Comparison of ENCODE assay signal across 8 mouse cellular contexts in the genomic region with DNA sequence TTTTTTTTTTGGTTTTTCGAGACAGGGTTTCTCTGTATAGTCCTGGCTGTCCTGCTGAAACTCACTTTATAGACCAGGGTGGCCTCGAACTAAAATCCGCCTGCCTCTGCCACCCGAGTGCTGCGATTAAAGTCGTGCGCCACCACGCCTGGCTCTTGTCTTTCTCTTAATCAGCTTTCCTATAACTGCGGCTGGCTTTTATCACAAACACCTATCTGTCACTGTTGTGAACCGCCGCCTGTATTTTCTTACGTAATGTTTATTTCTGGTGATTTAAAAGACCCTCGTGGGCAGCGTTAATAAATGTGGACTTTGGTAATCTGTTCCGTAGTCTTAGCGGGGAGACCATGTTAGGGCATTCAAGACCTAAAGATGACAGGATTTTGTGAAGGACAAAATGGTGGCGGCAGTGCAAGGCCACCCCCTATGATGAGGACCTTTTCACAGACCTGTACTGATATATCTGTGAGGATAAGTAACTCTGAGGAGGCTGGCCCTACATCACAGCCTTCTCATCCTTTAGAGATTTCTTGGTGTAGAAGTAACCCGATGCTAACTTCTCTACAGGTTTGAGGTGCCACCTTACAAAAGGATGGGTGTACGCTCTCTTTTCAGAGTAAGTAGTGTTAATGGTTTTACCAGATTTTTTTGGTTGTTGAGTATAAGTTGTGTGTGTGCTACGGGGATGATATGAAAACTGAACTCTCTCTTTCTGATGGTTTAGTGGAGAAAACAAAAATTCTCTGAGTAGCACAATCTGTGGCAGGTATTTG. TPM values are rescaled to one million over a fixed set of nuclear protein-coding genes. Genes with fewer than 3 reads are reported as not detected.
A peak's percentile ranks its signal among the peaks of the same experiment; 100 is the strongest.
DNase-seq lines count a peak whose midpoint lies in the region; ATAC-seq and TF ChIP-seq lines count a peak whose summit lies in the region.

No protein-coding gene starts in this region.

- peak overlapping the region; percentile 85 for H3K27ac ChIP-seq in kidney, adult 2 months (ENCODE audit: insufficient read depth, low read depth, low read length)
- peak overlapping the region; percentile 97 for H3K27ac ChIP-seq in forebrain, embryonic 10.5 days
- peak overlapping the region; percentile 98 for H3K27ac ChIP-seq in limb, embryonic 12.5 days
- peak overlapping the region; percentile 69 for H3K27ac ChIP-seq in neural tube, embryonic 13.5 days (replicated peaks)

- peak overlapping the region; percentile 98 for H3K9ac ChIP-seq in limb, embryonic 12.5 days (replicated peaks)
- peak overlapping the region; percentile 89 for H3K9ac ChIP-seq in neural tube, embryonic 13.5 days

- H3K4me2 ChIP-seq in limb, embryonic 12.5 days: peak overlapping the region; percentile 86
- H3K4me2 ChIP-seq in neural tube, embryonic 13.5 days: peak overlapping the region; percentile 79

- 1% methylated on average over 20 of the region's 20 CpGs for WGBS in kidney, adult 2 months
- under 1% methylated on average over 20 of the region's 20 CpGs for WGBS in forebrain, embryonic 10.5 days
- WGBS in limb, embryonic 12.5 days: under 1% methylated on average over 20 of the region's 20 CpGs
- under 1% methylated on average over 20 of the region's 20 CpGs for WGBS in neural tube, embryonic 13.5 days

- ATAC-seq in G1E (ENCODE audit: extremely low read depth, insufficient number of reproducible peaks, low FRiP score, poor library complexity, severe bottlenecking): no peak
- no peak for ATAC-seq in limb, embryonic 12.5 days (ENCODE audit: insufficient number of reproducible peaks, insufficient read depth, low FRiP score, low TSS enrichment, low read depth)
- ATAC-seq in neural tube, embryonic 13.5 days (ENCODE audit: low read depth): 0 out of 2 replicates have a peak, but pooled peaks have one; percentile 1
- no peak for ATAC-seq in inflammation-experienced regulatory T-cells, adult 6 months

- peaks cover 19% of the 10 kb centered on the region for H3K36me3 ChIP-seq in kidney, adult 2 months (ENCODE audit: control insufficient read depth, insufficient read depth, low read length)
- peaks cover 45% of the 10 kb centered on the region for H3K36me3 ChIP-seq in G1E (replicated peaks)
- H3K36me3 ChIP-seq in forebrain, embryonic 10.5 days (replicated peaks): peaks cover 34% of the 10 kb centered on the region
- peaks cover 32% of the 10 kb centered on the region for H3K36me3 ChIP-seq in limb, embryonic 12.5 days
- peaks cover 30% of the 10 kb centered on the region for H3K36me3 ChIP-seq in neural tube, embryonic 13.5 days

- H3K9me3 ChIP-seq in G1E (replicated peaks): no peaks in the 10 kb centered on the region
- H3K9me3 ChIP-seq in forebrain, embryonic 10.5 days: no peaks in the 10 kb centered on the region
- H3K9me3 ChIP-seq in limb, embryonic 12.5 days: no peaks in the 10 kb centered on the region
- H3K9me3 ChIP-seq in neural tube, embryonic 13.5 days: no peaks in the 10 kb centered on the region

- no peak for TF ChIP-seq CTCF in kidney, adult 2 months (conservative IDR thresholded peaks at IDR 0.05; ENCODE audit: insufficient read depth, insufficient read length, low read depth, low read length)
- no peak for TF ChIP-seq CTCF in G1E (IDR thresholded peaks at IDR 0.05; ENCODE audit: low read depth, low read length)

- H3K4me1 ChIP-seq in kidney, adult 2 months (ENCODE audit: control insufficient read depth, insufficient read depth, low read length): peaks cover 4% of the 10 kb centered on the region; the same call in 1 of the 2 replicates
- H3K4me1 ChIP-seq in G1E (ENCODE audit: insufficient read depth, low read depth, low read length): peaks cover 41% of the 10 kb centered on the region
- peaks cover 36% of the 10 kb centered on the region for H3K4me1 ChIP-seq in forebrain, embryonic 10.5 days
- peaks cover 22% of the 10 kb centered on the region for H3K4me1 ChIP-seq in limb, embryonic 12.5 days (replicated peaks)
- H3K4me1 ChIP-seq in neural tube, embryonic 13.5 days (replicated peaks): peaks cover 53% of the 10 kb centered on the region

- TF ChIP-seq POLR2A in kidney, adult 2 months (IDR thresholded peaks at IDR 0.05; ENCODE audit: low read depth, low read length): no peak

- H3K27me3 ChIP-seq in kidney, adult 2 months (replicated peaks; ENCODE audit: control insufficient read depth, insufficient read depth, low read length): no peaks in the 10 kb centered on the region
- H3K27me3 ChIP-seq in G1E (ENCODE audit: insufficient read depth, low read length): no peaks in the 10 kb centered on the region
- H3K27me3 ChIP-seq in forebrain, embryonic 10.5 days (ENCODE audit: poor library complexity, severe bottlenecking): no peaks in the 10 kb centered on the region
- no peaks in the 10 kb centered on the region for H3K27me3 ChIP-seq in limb, embryonic 12.5 days
- no peaks in the 10 kb centered on the region for H3K27me3 ChIP-seq in neural tube, embryonic 13.5 days

- peak overlapping the region; percentile 87 for H3K4me3 ChIP-seq in kidney, adult 2 months (ENCODE audit: insufficient read depth, low read depth, low read length)
- H3K4me3 ChIP-seq in G1E (ENCODE audit: low read depth, low read length): peak overlapping the region; percentile 89
- peak overlapping the region; percentile 66 for H3K4me3 ChIP-seq in forebrain, embryonic 10.5 days
- peak overlapping the region; percentile 74 for H3K4me3 ChIP-seq in limb, embryonic 12.5 days (replicated peaks)
- peak overlapping the region; percentile 64 for H3K4me3 ChIP-seq in neural tube, embryonic 13.5 days

- no peak for DNase-seq in kidney, adult 2 months
- no peak for DNase-seq in kidney, postnatal 14 days
- DNase-seq in G1E (ENCODE audit: low spot score): no peak
- no peak for DNase-seq in forebrain, embryonic 10.5 days (ENCODE audit: extremely low spot score, low spot score)
- DNase-seq in gastrocnemius, adult 18-20 months (ENCODE audit: low spot score): no peak

RNA-seq across cellular contexts. Expression of gene Slc3a2, which starts 0.6 kb away (rescaled TPM):
- polyA plus RNA-seq in kidney, adult 2 months (2012; rRNA removed): 560 and 573 TPM in 2 replicates
- total RNA-seq in G1E (2014; fragmentation: Nextera tagmentation) (288 and 317 TPM in 2 replicates), G1E (2017) (217 and 282 TPM in 2 replicates)
- 232 and 240 TPM in 2 replicates for polyA plus RNA-seq in G1E (2012)
- polyA plus RNA-seq in forebrain, embryonic 10.5 days (2016; fragmentation: Nextera tagmentation; extraction: Ambion mirVana): 136 and 149 TPM in 2 replicates
- polyA plus RNA-seq in limb, embryonic 12.5 days (2016; fragmentation: Nextera tagmentation; extraction: Ambion mirVana): 114 and 115 TPM in 2 replicates
- 149 and 155 TPM in 2 replicates for polyA plus RNA-seq in neural tube, embryonic 13.5 days (2015; fragmentation: Nextera tagmentation; extraction: Ambion mirVana)
- 10 to 100 TPM; 60.5 to 74.4 (median 68.9) TPM for polyA plus RNA-seq in inflammation-experienced regulatory T-cells, adult 6 months (2017; shearing (Covaris generic))
- 10 to 100 TPM; 30.2 to 37.3 TPM for total RNA-seq in gastrocnemius, adult 18-20 months (2021)

RNA-seq across cellular contexts. Expression of gene Wdr74, which starts 11.9 kb away (rescaled TPM):
- 28.2 and 29.3 TPM in 2 replicates for polyA plus RNA-seq in kidney, adult 2 months (2012; rRNA removed)
- total RNA-seq in G1E (2014; fragmentation: Nextera tagmentation): 124 and 180 TPM in 2 replicates
- total RNA-seq in G1E (2017): 75.0 and 135 TPM in 2 replicates
- 37.8 and 46.5 TPM in 2 replicates for polyA plus RNA-seq in G1E (2012)
- polyA plus RNA-seq in forebrain, embryonic 10.5 days (2016; fragmentation: Nextera tagmentation; extraction: Ambion mirVana): 120 and 126 TPM in 2 replicates
- polyA plus RNA-seq in limb, embryonic 12.5 days (2016; fragmentation: Nextera tagmentation; extraction: Ambion mirVana): 92.4 and 96.6 TPM in 2 replicates
- 84.4 and 87.8 TPM in 2 replicates for polyA plus RNA-seq in neural tube, embryonic 13.5 days (2015; fragmentation: Nextera tagmentation; extraction: Ambion mirVana)
- polyA plus RNA-seq in inflammation-experienced regulatory T-cells, adult 6 months (2017; shearing (Covaris generic)): 10 to 100 TPM; 38.0 to 71.7 (median 66.5) TPM
- total RNA-seq in gastrocnemius, adult 18-20 months (2021): 10 to 100 TPM; 16.4 to 16.9 TPM

RNA-seq across cellular contexts. Expression of gene 1700092M07Rik, which starts 16.8 kb away (rescaled TPM):
- polyA plus RNA-seq in kidney, adult 2 months (2012; rRNA removed): 0.39 TPM in 1 of 2 replicates, not detected in the other
- total RNA-seq in G1E (2014; fragmentation: Nextera tagmentation) (2.5 and 5.3 TPM in 2 replicates), G1E (2017) (3.3 and 4.5 TPM in 2 replicates)
- polyA plus RNA-seq in G1E (2012): 0.81 and 0.99 TPM in 2 replicates
- 3.4 and 3.7 TPM in 2 replicates for polyA plus RNA-seq in forebrain, embryonic 10.5 days (2016; fragmentation: Nextera tagmentation; extraction: Ambion mirVana)
- 2.7 and 3.5 TPM in 2 replicates for polyA plus RNA-seq in limb, embryonic 12.5 days (2016; fragmentation: Nextera tagmentation; extraction: Ambion mirVana)
- 1.6 and 2.4 TPM in 2 replicates for polyA plus RNA-seq in neural tube, embryonic 13.5 days (2015; fragmentation: Nextera tagmentation; extraction: Ambion mirVana)
- polyA plus RNA-seq in inflammation-experienced regulatory T-cells, adult 6 months (2017; shearing (Covaris generic)): 1 to 10 TPM in 1 of 3 experiments, not detected in 2; 1.8 TPM
- total RNA-seq in gastrocnemius, adult 18-20 months (2021): 1 to 10 TPM in 1 of 2 experiments, not detected in 1; 1.0 TPM

RNA-seq across cellular contexts. Expression of gene Stx5a, which starts 17.5 kb away (rescaled TPM):
- polyA plus RNA-seq in kidney, adult 2 months (2012; rRNA removed): 51.4 and 59.4 TPM in 2 replicates
- 61.1 and 84.0 TPM in 2 replicates for total RNA-seq in G1E (2014; fragmentation: Nextera tagmentation)
- 62.8 and 73.2 TPM in 2 replicates for total RNA-seq in G1E (2017)
- polyA plus RNA-seq in G1E (2012): 12.9 and 13.2 TPM in 2 replicates
- polyA plus RNA-seq in forebrain, embryonic 10.5 days (2016; fragmentation: Nextera tagmentation; extraction: Ambion mirVana): 86.8 and 87.8 TPM in 2 replicates
- polyA plus RNA-seq in limb, embryonic 12.5 days (2016; fragmentation: Nextera tagmentation; extraction: Ambion mirVana): 168 and 169 TPM in 2 replicates
- polyA plus RNA-seq in neural tube, embryonic 13.5 days (2015; fragmentation: Nextera tagmentation; extraction: Ambion mirVana): 124 and 127 TPM in 2 replicates
- 100 to 1,000 TPM in 2 of 3 experiments, 10 to 100 TPM in 1; 91.6 to 140 (median 134) TPM for polyA plus RNA-seq in inflammation-experienced regulatory T-cells, adult 6 months (2017; shearing (Covaris generic))
- total RNA-seq in gastrocnemius, adult 18-20 months (2021): 10 to 100 TPM; 16.0 to 16.6 TPM

RNA-seq across cellular contexts. Expression of gene Nxf1, which starts 33.1 kb away (rescaled TPM):
- polyA plus RNA-seq in kidney, adult 2 months (2012; rRNA removed): 84.0 and 89.7 TPM in 2 replicates
- total RNA-seq in G1E (2014; fragmentation: Nextera tagmentation) (445 and 456 TPM in 2 replicates), G1E (2017) (175 and 184 TPM in 2 replicates)
- polyA plus RNA-seq in G1E (2012): 35.9 and 39.7 TPM in 2 replicates
- 254 and 275 TPM in 2 replicates for polyA plus RNA-seq in forebrain, embryonic 10.5 days (2016; fragmentation: Nextera tagmentation; extraction: Ambion mirVana)
- polyA plus RNA-seq in limb, embryonic 12.5 days (2016; fragmentation: Nextera tagmentation; extraction: Ambion mirVana): 219 and 237 TPM in 2 replicates
- 161 and 192 TPM in 2 replicates for polyA plus RNA-seq in neural tube, embryonic 13.5 days (2015; fragmentation: Nextera tagmentation; extraction: Ambion mirVana)
- 100 to 1,000 TPM; 130 to 193 (median 160) TPM for polyA plus RNA-seq in inflammation-experienced regulatory T-cells, adult 6 months (2017; shearing (Covaris generic))
- total RNA-seq in gastrocnemius, adult 18-20 months (2021): 10 to 100 TPM; 27.5 to 31.3 TPM
